ENCODE assay signal across 20 mouse cellular contexts in the genomic region with DNA sequence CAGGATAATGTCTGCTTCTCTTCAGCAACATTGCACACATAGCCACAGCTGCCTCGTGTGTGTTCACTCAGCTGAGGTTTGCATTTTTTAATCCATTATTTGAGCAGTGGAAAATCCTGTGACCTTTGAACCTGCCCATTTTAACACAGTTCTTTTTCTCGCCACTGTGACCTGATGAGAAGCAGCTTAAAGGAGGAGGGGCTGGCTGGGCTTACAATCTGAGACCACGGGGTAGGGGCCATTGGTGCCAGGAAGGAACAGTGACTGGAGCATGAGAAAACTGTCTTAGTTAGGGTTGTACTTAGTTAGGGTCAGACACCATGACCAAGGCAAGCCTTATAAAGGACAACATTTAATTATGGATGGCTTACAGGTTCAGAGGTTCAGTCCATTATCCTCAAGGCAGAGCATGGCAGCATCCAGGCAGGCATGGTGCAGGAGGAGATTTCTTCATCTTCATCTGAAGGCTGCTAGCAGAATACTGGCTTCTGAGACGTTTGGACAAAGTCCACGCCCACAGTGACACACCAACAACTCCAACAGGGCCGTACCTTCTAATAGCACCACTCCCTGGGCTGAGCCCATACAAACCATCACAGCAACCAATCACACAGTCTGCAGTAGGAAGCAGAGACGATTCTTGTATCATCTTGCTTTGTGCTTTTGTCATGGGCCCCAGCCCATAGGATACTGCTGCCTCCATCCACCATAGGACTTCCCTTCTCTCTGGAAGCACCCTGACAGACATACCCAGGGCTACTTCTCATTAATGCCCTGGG.
A peak's percentile ranks its signal among the peaks of the same experiment; 100 is the strongest.
DNase-seq lines count a peak whose midpoint lies in the region; ATAC-seq lines count a peak whose summit lies in the region.
"Had no signal": no experiment of that assay in that cellular context is flagged by ENCODE, and none has a peak within 500 bp of the region (broad histone marks: within the 10 kb centered on the region; RNA-seq: fewer than 3 reads in every experiment).

No protein-coding gene starts in this region.

- H3K4me1 ChIP-seq in hindbrain, embryonic 10.5 days (replicated peaks), result peaks cover 13% of the 10 kb centered on the region; the same call in 1 of the 2 replicates
- no peaks in the 10 kb centered on the region; the same call in 1 of the 2 replicates for H3K4me1 ChIP-seq in hindbrain, embryonic 12.5 days
- peaks cover 11% of the 10 kb centered on the region for H3K4me1 ChIP-seq in midbrain, embryonic 12.5 days
- no peaks in the 10 kb centered on the region for H3K4me1 ChIP-seq in midbrain, embryonic 15.5 days
- H3K4me1 ChIP-seq: heart, embryonic 12.5 days had no signal

- no peak for ATAC-seq in hindbrain, embryonic 12.5 days (ENCODE audit: low FRiP score)
- ATAC-seq in midbrain, embryonic 12.5 days (ENCODE audit: low FRiP score, low read depth), result 0 out of 2 replicates have a peak, but pooled peaks have one; percentile 42
- ATAC-seq in midbrain, embryonic 15.5 days (replicated peaks), result no peak
- ATAC-seq in monocyte, adult 5-6 weeks (replicated peaks; ENCODE audit: insufficient number of reproducible peaks, low FRiP score, low TSS enrichment, poor library complexity, severe bottlenecking), result peak; percentile 71; the same call in 1 of the 2 replicates
- ATAC-seq: activated CD4-positive, CD25-positive, alpha-beta regulatory T cell, adult 4 months; forebrain, embryonic 15.5 days; hindbrain, embryonic 16.5 days; inflammation-experienced regulatory T-cells, adult 6 months had no signal

- H3K4me2 ChIP-seq in hindbrain, embryonic 12.5 days (replicated peaks), result no peak overlapping the region
- no peak overlapping the region for H3K4me2 ChIP-seq in midbrain, embryonic 12.5 days (replicated peaks)
- no peak overlapping the region for H3K4me2 ChIP-seq in midbrain, embryonic 15.5 days
- H3K4me2 ChIP-seq: forebrain, embryonic 15.5 days; heart, embryonic 12.5 days had no signal

- peak overlapping the region; percentile 29; the same call in 1 of the 2 replicates for H3K27ac ChIP-seq in hindbrain, embryonic 10.5 days
- H3K27ac ChIP-seq in hindbrain, embryonic 12.5 days, result no peak overlapping the region
- no peak overlapping the region for H3K27ac ChIP-seq in midbrain, embryonic 12.5 days (replicated peaks)
- H3K27ac ChIP-seq in midbrain, embryonic 15.5 days, result no peak overlapping the region
- H3K27ac ChIP-seq: forebrain, embryonic 15.5 days had no signal

- H3K9ac ChIP-seq in hindbrain, embryonic 12.5 days, result no peak overlapping the region
- no peak overlapping the region for H3K9ac ChIP-seq in midbrain, embryonic 12.5 days (replicated peaks)
- H3K9ac ChIP-seq in midbrain, embryonic 15.5 days, result no peak overlapping the region
- H3K9ac ChIP-seq: forebrain, embryonic 15.5 days; heart, embryonic 12.5 days had no signal

- peaks cover 23% of the 10 kb centered on the region for H3K36me3 ChIP-seq in hindbrain, embryonic 10.5 days
- no peaks in the 10 kb centered on the region for H3K36me3 ChIP-seq in hindbrain, embryonic 12.5 days
- H3K36me3 ChIP-seq in midbrain, embryonic 12.5 days, result no peaks in the 10 kb centered on the region
- no peaks in the 10 kb centered on the region for H3K36me3 ChIP-seq in midbrain, embryonic 15.5 days (replicated peaks)
- H3K36me3 ChIP-seq: forebrain, embryonic 15.5 days had no signal

- DNase-seq in hindbrain, embryonic 10.5 days (ENCODE audit: low spot score), result no peak
- peak; percentile 49 for DNase-seq in ZHBTc4 (ENCODE audit: low read depth, low spot score)
- no peak for DNase-seq in layer of hippocampus, postnatal 36 days
- no peak for DNase-seq in thymus, postnatal 14 days
- DNase-seq: adrenal gland, postnatal 14 days; cerebellum, adult 11-12 months; cerebellum, adult 9-11 months; gastrocnemius, postnatal 36 days; heart, adult 11 months had no signal

- WGBS in hindbrain, embryonic 10.5 days, result 57% methylated on average over 7 of the region's 7 CpGs
- 62% methylated on average over 7 of the region's 7 CpGs for WGBS in hindbrain, embryonic 12.5 days
- 39% methylated on average over 7 of the region's 7 CpGs for WGBS in midbrain, embryonic 12.5 days
- 41% methylated on average over 7 of the region's 7 CpGs for WGBS in midbrain, embryonic 15.5 days

- H3K4me3 ChIP-seq in hindbrain, embryonic 10.5 days, result no peak overlapping the region
- H3K4me3 ChIP-seq in hindbrain, embryonic 12.5 days, result no peak overlapping the region
- no peak overlapping the region for H3K4me3 ChIP-seq in midbrain, embryonic 12.5 days
- H3K4me3 ChIP-seq in midbrain, embryonic 15.5 days, result no peak overlapping the region
- H3K4me3 ChIP-seq: embryonic facial prominence, embryonic 10.5 days; forebrain, embryonic 15.5 days; heart, embryonic 12.5 days had no signal

- H3K9me3 ChIP-seq in hindbrain, embryonic 10.5 days, result no peaks in the 10 kb centered on the region
- no peaks in the 10 kb centered on the region for H3K9me3 ChIP-seq in hindbrain, embryonic 12.5 days (replicated peaks)
- no peaks in the 10 kb centered on the region for H3K9me3 ChIP-seq in midbrain, embryonic 12.5 days
- no peaks in the 10 kb centered on the region for H3K9me3 ChIP-seq in midbrain, embryonic 15.5 days
- H3K9me3 ChIP-seq: embryonic facial prominence, embryonic 10.5 days; forebrain, embryonic 15.5 days; heart, embryonic 12.5 days had no signal

- H3K27me3 ChIP-seq in hindbrain, embryonic 10.5 days (ENCODE audit: insufficient read depth, poor library complexity, severe bottlenecking), result no peaks in the 10 kb centered on the region
- no peaks in the 10 kb centered on the region for H3K27me3 ChIP-seq in hindbrain, embryonic 12.5 days
- no peaks in the 10 kb centered on the region for H3K27me3 ChIP-seq in midbrain, embryonic 12.5 days
- no peaks in the 10 kb centered on the region for H3K27me3 ChIP-seq in midbrain, embryonic 15.5 days (replicated peaks)
- H3K27me3 ChIP-seq: CH12.LX; forebrain, embryonic 15.5 days; heart, embryonic 12.5 days had no signal

Comparison
In these comparisons a context has a peak if more than half of its experiments do, and no peak if none do; other contexts are left out.
1. ATAC-seq: peak in midbrain, embryonic 12.5 days (single experiment) and monocyte, adult 5-6 weeks (single experiment); none in hindbrain, embryonic 12.5 days (single experiment) and midbrain, embryonic 15.5 days (single experiment).